Mouse (Mus musculus): ENCODE measurements around the gene Dnajc16.
A peak's percentile ranks its signal among the peaks of the same experiment; 100 is the strongest.

Dnajc16 gene

DNA sequence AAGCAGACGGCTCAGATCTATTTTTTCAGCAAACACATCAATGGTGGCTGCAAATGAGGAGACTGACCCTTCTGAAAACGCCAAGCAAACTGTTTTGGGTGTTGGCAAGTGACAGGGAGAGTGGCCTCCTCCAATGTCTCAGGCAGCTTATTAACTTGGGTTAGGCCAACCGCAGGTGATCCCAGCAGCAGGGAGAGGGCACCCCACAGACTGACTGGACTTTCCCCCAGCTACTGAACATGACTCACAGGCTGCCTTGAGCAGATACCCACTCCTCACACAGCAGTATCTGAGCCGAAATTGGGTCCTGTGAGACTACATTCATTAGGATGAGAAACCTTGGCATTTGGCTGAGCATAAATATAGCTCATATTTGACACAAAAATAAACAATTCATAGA, 29.8 kb downstream of the Dnajc16 start:
- no peak for DNase-seq

DNA sequence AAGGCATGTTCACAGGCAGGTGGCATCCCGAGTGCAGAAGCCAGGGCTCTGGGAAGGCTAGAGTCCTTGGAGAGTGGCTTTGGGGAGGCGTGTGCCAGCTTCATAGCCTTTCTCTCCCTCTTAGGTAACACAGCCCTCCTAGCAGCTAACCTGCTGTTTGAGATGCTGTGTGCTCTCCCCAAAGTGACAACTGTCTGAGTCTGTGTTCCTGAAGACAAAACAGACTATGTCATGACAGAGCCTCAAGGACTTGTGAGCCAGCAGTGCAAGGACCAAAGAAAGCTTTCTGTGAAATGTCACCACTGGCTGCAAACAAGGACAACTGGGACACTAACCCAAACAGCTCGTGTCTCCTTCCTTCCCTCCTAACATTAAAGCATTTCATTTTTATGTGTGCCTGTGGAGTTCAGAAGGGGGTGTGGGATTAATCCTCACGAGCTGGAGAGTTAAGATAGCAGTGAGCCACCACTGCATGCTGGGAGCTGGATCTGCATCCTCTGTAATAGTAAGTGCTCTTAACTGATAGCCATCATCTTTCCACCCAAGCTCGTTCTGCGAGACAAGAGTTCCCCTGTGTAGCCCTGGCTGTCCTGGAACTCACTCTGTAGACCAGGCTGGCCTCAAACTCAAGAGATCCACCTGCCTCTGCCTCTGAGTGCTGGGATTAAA, 31.7 kb downstream of the Dnajc16 start:
- peak; percentile 73 for DNase-seq

DNA sequence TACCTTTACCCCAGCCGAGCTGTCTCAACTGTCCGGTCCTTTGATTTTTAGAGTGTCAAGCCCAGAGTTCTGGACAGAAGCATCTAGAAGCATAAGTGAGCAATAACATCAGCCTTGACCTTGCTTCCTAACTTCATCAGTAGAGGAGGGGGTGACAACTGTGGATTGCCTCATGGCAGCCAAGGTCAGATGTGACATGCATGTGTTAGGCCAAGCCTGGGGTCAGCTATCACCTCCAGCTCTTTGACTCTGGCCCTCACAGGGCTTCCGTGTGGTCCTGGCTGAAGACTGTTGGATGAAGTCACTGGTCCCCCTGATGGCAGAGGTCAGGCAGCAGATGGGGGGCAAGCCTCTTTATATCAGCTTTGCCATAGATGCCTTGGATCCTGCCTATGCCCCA, 33.6 kb downstream of the Dnajc16 start:
- no peak for DNase-seq

DNA sequence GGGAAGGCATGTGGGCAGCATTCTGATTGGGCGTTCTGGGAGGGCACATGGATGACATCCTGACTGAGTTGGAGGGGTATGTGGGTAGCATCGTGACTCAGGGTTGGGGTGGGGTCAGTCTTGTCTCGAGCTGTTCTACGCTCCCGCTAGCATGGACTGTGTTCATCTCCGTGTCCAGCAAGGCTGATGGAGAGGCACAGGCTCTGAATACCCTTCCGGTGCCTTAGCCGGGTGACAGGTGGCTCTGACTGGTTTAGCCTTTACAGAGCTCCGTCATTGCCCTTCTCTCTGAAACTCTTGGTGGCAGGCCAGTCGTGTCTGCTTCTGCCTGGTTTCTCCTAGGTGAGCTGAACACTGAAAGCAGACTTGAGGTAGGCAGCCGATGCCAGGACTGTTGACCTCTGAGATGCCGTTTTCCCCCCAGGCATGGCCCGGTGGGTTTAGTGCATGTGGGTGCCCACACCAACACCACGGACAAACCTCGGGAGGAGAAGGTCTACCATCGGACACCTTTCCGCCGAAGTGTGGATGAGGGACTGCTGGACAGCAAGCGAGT, 35.3 kb downstream of the Dnajc16 start:
- DNase-seq, result no peak

DNA sequence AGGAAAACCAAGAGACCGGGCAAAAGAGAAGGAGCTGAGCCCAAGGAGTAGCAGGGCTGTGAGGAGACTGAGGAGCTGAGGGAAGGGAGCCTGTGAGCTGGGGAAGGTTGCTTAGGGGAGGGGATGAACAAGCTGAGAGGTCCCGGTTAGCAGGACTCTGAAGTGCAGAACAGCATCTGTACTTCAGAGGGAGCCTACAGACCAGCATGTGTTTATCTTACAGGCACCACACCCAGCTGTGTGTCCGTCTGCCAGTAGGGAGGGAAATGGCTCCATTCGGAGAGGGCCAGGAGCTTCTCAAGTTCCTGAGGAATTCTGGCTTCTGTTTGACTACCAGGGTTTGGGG, 38.7 kb downstream of the Dnajc16 start:
- peak; percentile 83 for DNase-seq

DNA sequence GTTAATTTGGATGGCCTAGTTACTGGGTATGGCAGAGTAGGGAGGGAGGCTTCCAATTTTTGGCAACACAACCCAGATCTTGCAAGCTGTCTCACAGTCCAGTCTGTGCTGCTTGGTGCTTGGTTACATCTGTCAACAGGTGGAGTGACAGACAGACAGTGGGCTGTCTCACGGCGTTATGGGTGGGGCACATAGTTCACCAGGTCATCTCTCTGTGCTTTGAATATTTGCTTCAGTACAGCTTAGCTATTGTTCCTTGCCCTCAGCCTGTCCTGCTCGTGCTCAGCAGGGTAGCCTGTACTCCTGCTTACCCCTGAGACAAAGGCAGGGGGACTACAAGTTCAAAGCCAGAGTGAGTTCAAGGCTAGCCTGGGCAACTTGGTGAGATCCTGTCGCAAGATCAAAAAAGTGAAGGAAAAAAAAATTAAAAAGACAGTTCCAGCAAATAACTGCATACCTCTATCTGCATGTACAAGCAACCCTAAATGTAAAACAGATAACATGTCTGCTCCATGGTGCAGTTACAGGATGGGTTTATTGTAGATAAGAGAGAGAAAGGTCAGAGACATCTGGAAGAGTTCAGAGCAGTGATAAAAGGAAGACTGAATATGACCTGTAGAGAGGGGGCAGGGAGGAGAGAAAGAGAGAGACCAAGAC, 39.2 kb downstream of the Dnajc16 start:
- peak; percentile 75 for DNase-seq

DNA sequence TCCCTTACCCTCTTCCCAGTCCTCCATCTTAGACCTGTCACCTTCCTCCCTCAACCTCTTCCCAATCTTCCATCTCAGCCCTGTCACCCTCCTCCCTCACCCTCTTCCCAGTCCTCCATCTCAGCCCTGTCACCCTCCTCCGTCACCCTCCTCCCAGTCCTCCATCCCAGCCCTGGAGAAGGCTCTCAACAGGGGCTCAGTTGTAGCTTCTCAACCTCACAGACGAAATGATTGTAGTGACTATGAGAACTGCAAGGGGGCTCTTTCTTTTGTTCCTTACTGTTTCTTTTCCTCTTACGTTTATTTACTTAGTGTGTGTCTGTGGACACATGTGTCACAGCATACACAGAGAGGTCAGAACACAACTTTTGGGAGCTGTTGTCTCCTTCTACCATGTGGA, 39.9 kb downstream of the Dnajc16 start:
- no peak for DNase-seq

- no peak for DNase-seq
These were observed 41.2 kb downstream of the Dnajc16 start for GRCm38 (mm10) chr4:141749557-141749956.

DNA sequence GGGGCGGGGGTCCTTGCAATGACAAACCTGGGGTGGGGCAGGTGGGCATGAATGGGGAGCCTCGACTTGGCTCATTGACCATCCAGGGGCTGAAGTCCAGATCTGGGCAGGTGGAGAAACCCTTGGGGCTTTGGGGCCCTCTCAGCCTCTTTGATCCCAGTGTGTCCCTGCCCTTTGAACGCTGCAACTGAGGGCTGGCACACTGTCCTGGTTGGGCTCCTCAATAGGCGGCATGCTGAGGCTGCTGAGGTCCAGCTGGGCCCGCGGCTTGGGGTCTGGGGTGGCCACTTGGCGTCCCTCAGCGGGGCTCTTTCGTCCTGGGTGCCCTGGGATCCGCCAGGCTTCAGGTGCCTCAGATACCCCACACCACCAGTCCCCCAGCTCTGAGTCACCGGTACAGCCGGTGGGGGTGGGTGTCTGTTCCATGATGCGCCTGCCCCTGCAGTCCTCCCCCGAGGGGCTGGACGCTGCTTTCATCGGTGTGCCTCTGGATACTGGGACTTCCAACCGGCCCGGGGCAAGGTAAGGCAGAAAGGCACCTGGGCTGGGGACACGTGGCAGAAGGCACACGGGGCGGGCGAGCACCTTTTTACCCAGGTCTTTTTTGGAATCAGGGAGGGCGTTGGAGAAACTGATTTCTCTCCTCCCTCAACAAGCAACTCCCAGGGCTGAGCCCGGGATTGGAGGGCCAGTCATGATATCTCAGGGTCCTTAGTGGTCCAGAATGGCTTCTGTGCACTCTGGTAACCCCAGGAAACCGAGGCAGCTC, 44.0 kb downstream of the Dnajc16 start, which contains the start of gene Agmat:
Agmat (plus strand) TSS at position 95 of the 769 bp plus-strand sequence.
- DNase-seq, result no peak

DNA sequence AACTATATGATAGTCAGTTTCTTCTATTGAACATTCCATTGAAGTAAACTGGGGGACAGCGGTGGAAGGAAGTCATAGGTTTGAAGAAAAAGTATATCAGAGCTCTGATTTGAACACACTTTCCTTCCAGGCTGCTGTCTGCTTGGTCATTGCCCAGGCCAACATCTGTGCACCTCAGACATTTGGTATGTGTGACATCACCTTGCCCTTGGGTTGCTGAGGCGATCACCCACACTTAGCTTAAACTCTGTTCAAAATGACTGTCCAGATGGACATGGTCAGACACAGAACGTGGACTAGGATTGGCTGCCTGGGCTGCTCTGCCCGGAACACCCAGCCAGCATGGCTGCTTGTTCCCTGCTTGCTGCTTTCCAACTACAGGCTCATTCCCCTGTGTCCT, 48.4 kb downstream of the Dnajc16 start:
- DNase-seq, result no peak

GRCm38 (mm10) chr4:141741856-141742255, 48.9 kb downstream of the Dnajc16 start:
- DNase-seq, result peak; percentile 46

GRCm38 (mm10) chr4:141738015-141738414, 52.7 kb downstream of the Dnajc16 start:
- DNase-seq, result no peak

- no peak for DNase-seq
These were observed 53.9 kb downstream of the Dnajc16 start for GRCm38 (mm10) chr4:141736856-141737255.

- no peak for DNase-seq
These were observed 55.5 kb downstream of the Dnajc16 start for GRCm38 (mm10) chr4:141735206-141735560.

DNA sequence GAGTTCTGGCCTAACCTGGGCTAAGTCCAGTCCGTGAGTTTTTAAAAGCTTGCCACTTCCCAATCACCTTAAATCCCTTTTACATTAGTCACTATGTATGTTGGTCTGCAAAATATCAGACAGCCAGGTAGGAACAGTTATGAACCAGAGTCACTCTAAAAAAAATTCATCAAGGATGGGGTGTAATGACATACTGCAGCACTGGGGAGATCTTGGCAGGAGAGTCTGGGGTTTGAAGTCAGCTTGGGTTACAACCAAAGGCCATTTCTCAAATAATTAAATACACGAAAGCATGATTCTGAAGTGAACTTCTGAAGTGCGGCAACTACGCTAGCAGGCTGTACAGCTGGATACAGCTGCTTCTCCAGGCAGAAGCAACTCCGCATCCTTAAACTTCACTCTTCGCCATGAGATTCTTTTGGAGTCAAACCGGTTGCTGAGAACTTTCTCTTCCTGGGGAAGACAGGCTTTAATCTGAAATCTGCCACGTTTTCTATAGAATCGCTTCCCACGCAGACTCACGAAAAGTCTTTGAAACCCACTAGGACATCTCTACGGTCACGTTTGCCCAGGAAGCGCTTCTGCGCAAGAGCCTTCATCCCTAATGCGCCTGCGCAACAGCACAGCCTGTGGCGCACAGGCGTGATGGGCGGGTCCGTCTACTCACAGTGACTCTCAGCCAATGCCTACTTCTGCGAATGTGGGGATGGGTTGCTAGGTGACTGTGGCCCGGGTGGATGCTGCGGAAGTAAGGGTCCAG, 56.1 kb downstream of the Dnajc16 start:
- peak; percentile 94 for DNase-seq

DNA sequence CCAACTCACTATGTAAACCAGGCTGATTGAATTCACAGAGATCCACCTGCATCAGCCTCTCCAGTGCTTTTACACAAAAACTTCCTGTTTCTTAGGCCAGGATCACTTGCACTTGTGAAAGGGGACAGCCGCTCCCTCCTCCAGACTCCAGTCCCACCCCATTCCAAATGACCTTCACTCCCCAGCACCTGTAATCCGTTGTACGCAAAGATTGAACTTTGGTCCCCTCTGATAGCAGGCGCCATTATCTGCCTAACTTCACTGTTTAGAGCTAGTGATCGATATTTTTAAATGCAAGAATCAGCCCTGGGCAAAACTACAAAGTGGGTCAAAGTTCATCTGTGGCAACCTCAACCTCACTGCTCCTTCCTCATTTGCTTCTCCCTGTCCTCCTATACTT, 59.0 kb downstream of the Dnajc16 start:
- no peak for DNase-seq

DNA sequence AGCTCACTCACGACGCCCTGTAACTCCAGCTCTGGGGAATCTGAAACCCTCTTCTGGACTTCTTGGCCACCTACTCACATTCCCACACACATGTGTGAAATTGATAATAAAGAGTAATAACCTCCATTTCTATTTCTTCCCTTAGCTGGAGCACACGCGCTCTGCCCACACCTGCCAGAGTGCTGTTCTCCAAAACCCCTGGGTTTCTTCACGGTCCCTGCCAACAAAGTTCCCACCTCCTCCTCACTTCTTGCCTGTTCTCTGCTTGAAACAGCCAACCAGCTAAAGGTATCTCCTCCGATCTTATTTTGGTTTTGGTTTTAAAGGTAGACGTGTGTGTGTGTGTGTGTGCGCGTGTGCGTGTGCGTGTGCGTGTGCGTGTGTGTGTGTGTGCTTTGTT, 60.3 kb downstream of the Dnajc16 start:
- DNase-seq, result no peak

DNA sequence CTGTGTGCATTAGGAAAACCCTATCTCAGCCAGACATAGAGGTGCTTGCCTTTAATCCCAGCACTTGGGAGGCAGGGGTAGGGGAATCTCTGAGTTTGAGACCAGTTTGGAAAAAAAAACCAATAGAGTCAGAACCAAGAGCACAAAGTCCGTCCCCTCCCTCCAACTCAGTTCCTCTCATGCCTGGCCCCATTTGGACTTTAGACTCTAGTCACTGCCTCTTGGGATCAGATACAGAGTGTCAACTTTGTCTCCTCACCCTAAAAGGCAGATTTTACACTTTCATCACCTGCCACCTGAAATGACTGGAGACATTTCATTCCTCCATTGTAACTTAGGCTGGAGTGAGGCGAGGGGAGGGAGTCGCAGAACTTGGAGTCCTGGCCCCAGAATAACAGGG, 61.5 kb downstream of the Dnajc16 start:
- DNase-seq, result no peak

DNA sequence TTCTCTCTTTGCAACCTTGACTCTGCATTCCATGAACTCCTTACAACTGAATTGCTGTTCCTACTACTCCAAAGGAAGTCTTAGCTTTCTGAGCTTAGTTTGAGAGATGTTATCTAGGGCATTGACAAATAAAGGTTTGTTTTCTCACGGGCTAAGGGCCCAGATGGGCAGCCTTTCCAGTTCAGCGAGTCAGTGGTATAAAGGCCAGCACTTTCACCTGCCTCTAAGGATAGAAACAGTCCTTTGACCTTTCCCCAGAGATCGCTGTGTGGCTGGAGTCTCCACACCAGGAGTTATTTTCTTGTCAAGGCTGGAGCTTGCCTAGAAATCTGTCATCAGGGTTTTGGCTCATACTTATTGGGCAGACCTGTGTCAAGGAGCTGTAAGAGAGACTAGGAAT, 65.0 kb downstream of the Dnajc16 start:
- DNase-seq, result no peak

GRCm38 (mm10) chr4:141725277-141725676, 65.5 kb downstream of the Dnajc16 start:
- no peak for DNase-seq

- no peak for DNase-seq
These were observed 66.1 kb downstream of the Dnajc16 start for GRCm38 (mm10) chr4:141724594-141724993.

DNA sequence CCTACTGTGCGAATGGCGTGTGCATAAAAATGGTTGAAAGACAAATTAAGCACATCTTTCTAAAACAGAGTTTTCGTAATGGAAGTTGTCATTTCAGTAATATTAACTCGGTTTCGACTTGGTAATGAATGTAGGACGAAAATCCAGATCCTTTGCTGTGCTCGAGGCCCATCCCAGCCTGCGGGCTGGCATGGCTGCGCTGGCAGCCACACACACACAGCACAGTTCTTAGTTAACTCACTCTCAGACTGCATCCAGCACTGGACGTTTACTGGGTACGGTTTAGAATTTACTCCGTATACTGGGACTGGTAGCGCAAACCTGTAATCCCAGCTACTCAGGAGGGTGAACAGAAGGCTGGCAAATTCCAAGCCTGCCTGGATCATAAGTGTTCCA, 67.1 kb downstream of the Dnajc16 start:
- no peak for DNase-seq
